Mouse (Mus musculus): ENCODE data around the gene Gm21680. TPM values are rescaled to one million over a fixed set of nuclear protein-coding genes. Genes with fewer than 3 reads are reported as not detected.
"Not testable (repeated sequence)": the region's sequence is repeated elsewhere in the genome, so short reads cannot be mapped to it uniquely, and the experiment has no call there.

Gene Gm21680
- polyA plus RNA-seq (2015; fragmentation: Nextera tagmentation; extraction: Ambion mirVana): not detected in 2 replicates

DNA sequence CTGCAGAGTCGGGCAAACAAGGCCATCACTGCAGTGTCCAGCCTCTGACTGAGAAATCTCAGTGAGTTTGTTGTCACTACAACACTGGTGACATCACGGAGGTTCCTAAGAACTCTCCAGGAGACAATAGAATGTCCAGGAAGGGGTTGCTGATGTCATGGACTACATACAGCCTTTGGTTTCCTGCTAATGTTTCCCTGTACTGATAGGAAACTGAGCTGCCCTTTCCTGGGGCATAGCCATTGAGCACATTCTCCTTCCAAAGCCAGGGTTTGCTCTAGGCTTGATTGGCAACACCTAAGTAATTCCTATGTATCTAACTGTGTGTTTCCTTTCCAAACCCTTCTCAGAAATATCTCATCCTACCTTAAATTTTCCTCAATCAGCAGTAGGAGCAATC, at the start of gene Gm21680:
Gene Gm21680, minus strand, starts transcription at position 101 of the 400 bp plus-strand sequence.
- DNase-seq (ENCODE audit: low spot score): not testable (repeated sequence)

DNA sequence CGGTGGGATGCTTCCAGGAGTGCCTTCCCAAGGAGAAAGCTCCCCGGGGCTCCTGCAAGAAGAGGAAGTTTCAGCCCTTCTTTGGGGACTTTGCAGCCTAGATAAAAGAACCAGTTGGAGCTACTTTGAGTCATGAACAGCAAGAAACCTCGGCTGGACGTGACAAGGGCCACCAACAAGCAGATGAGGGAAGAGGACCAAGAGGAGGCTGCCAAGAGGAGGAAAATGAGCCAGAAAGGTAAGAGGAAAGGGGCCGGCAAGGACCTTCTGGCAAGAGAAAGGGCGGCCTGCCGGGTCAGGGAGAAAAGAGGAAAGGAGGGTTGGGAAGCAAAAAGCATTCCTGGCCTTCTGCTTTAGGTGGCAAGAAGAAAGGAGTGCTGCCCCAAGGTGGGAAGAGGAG, 35.2 kb upstream of the Gm21680 start:
- DNase-seq (ENCODE audit: low spot score): not testable (repeated sequence)

DNA sequence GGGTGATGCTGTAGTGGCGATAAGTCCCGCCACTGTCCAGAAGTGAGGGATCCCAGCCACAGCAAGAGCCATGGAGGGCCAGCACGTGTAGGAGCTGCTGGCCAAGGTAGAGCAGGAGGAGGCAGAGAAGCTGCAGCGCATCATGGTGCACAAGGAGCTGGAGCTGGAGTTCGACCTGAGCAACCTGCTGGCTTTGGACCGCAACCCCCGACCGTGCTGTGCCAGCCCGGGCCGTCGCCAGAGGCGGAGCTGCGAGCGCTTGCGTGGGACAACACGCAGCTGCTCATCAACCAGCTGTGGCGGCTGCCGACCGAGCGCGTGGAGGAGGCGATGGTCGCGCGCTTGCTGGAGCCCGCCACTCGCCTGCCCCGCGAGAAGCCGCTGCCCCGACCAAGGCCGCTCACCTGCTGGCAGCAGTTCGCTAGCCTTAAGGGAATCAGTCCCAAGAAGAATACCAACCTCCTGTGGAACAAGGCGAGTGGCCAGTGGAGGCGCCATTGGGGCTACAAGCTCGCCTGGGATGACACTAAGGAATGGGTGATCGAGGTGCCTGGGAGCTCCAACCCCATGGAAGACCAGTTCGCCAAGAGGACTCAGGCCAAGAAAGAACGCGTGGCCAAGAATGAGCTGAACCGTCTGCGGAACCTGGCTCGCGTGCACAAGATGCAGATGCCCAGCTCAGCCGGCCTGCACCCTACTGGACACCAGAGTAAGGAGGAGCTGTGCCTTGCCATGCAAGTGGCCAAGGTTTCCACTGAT, 34.7 kb upstream of the Gm21680 start:
- DNase-seq (ENCODE audit: low spot score): not testable (repeated sequence)

DNA sequence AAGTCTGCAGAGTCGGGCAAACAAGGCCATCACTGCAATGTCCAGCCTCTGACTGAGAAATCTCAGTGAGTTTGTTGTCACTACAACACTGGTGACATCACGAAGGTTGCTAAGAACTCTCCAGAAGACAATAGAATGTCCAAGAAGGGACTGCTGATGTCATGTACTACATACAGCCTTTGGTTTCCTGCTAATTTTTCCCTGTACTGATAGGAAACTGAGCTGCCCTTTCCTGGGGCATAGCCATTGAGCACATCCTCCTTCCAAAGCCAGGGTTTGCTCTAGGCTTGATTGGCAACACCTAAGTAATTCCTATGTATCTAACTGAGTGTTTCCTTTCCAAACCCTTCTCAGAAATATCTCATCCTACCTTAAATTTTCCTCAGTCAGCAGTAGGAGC, 32.2 kb upstream of the Gm21680 start, which contains the start of gene Gm1979:
Gene Gm1979, minus strand, starts transcription at position 101 of the 400 bp plus-strand sequence.
- DNase-seq (ENCODE audit: low spot score): not testable (repeated sequence)

DNA sequence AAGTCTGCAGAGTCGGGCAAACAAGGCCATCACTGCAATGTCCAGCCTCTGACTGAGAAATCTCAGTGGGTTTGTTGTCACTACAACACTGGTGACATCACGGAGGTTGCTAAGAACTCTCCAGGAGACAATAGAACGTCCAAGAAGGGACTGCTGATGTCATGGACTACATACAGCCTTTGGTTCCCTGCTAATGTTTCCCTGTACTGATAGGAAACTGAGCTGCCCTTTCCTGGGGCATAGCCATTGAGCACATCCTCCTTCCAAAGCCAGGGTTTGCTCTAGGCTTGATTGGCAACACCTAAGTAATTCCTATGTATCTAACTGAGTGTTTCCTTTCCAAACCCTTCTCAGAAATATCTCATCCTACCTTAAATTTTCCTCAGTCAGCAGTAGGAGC, 16.1 kb upstream of the Gm21680 start, which contains the start of gene Gm21698:
Gene Gm21698, minus strand, starts transcription at position 101 of the 400 bp plus-strand sequence.
- not testable (repeated sequence) for DNase-seq (ENCODE audit: low spot score)

DNA sequence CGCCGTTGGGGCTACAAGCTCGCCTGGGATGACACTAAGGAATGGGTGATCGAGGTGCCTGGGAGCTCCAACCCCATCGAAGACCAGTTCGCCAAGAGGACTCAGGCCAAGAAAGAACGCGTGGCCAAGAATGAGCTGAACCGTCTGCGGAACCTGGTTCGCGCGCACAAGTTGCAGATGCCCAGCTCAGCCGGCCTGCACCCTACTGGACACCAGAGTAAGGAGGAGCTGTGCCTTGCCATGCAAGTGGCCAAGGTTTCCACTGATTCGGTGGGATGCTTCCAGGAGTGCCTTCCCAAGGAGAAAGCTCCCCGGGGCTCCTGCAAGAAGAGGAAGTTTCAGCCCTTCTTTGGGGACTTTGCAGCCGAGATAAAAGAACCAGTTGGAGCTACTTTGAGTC, 15.4 kb downstream of the Gm21680 start:
- not testable (repeated sequence) for DNase-seq (ENCODE audit: low spot score)

DNA sequence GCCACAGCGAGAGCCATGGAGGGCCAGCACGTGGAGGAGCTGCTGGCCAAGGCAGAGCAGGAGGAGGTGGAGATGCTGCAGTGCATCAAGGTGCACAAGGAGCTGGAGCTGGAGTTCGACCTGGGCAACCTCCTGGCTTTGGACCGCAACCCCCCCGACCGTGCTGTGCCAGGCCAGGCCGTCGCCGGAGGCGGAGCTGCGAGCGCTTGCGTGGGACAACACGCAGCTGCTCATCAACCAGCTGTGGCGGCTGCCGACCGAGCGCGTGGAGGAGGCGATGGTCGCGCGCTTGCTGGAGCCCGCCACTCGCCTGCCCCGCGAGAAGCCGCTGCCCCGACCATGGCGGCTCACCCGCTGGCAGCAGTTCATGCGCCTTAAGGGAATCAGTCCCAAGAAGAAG, 15.9 kb downstream of the Gm21680 start:
- not testable (repeated sequence) for DNase-seq (ENCODE audit: low spot score)

DNA sequence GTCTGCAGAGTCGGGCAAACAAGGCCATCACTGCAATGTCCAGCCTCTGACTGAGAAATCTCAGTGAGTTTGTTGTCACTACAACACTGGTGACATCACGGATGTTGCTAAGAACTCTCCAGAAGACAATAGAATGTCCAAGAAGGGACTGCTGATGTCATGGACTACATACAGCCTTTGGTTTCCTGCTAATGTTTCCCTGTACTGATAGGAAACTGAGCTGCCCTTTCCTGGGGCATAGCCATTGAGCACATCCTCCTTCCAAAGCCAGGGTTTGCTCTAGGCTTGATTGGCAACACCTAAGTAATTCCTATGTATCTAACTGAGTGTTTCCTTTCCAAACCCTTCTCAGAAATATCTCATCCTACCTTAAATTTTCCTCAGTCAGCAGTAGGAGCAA, 18.1 kb downstream of the Gm21680 start, which contains the start of gene Gm21671:
Gene Gm21671, minus strand, starts transcription at position 101 of the 400 bp plus-strand sequence.
- not testable (repeated sequence) for DNase-seq (ENCODE audit: low spot score)

DNA sequence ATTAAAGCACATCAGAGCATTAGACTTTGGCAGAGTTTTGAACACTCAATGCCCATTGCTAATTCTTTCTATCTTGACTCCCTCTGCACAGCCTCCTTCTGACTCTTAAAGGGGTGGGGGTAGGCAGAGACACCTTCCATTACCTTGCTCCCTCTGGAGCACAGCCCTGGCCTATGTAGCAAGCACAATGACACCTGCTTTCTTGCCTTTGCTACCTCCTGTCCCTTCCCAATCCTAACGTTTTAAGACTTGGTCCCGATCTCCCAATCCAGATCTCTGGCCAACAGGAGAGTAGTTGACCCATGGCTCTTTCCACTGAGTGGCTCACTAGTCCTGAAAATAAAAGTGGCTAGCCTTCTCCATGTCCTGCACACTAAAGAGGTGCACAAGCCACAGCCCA, 27.1 kb downstream of the Gm21680 start:
- not testable (repeated sequence) for DNase-seq (ENCODE audit: low spot score)

DNA sequence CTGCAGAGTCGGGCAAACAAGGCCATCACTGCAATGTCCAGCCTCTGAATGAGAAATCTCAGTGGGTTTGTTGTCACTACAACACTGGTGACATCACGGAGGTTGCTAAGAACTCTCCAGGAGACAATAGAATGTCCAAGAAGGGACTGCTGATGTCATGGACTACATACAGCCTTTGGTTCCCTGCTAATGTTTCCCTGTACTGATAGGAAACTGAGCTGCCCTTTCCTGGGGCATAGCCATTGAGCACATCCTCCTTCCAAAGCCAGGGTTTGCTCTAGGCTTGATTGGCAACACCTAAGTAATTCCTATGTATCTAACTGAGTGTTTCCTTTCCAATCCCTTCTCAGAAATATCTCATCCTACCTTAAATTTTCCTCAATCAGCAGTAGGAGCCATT, 30.2 kb downstream of the Gm21680 start, which contains the start of gene Gm21663:
Gene Gm21663, minus strand, starts transcription at position 101 of the 400 bp plus-strand sequence.
- DNase-seq (ENCODE audit: low spot score): not testable (repeated sequence)

Other genes with a start within 250 kb of the Gm21680 start
- 1.3 and 1.9 TPM in 2 replicates for gene Actr3b, start 212.7 kb downstream of the Gm21680 start, polyA plus RNA-seq (2015; fragmentation: Nextera tagmentation; extraction: Ambion mirVana)
- gene Gm21663, start 30.3 kb downstream of the Gm21680 start, polyA plus RNA-seq (2015; fragmentation: Nextera tagmentation; extraction: Ambion mirVana): not detected in 2 replicates
- gene Gm21671, start 18.2 kb downstream of the Gm21680 start, polyA plus RNA-seq (2015; fragmentation: Nextera tagmentation; extraction: Ambion mirVana): not detected in 2 replicates
- 0.10 TPM in 1 of 2 replicates, not detected in the other for gene Gm21698, start 16.0 kb upstream of the Gm21680 start, polyA plus RNA-seq (2015; fragmentation: Nextera tagmentation; extraction: Ambion mirVana)
- gene Gm1979, start 32.1 kb upstream of the Gm21680 start, polyA plus RNA-seq (2015; fragmentation: Nextera tagmentation; extraction: Ambion mirVana): 0.09 TPM in 1 of 2 replicates, not detected in the other
- gene Gm5862, start 50.3 kb upstream of the Gm21680 start, polyA plus RNA-seq (2015; fragmentation: Nextera tagmentation; extraction: Ambion mirVana): not detected in 2 replicates
- not detected in 2 replicates for gene Speer4a, start 66.9 kb upstream of the Gm21680 start, polyA plus RNA-seq (2015; fragmentation: Nextera tagmentation; extraction: Ambion mirVana)
- gene Gm7347, start 85.9 kb upstream of the Gm21680 start, polyA plus RNA-seq (2015; fragmentation: Nextera tagmentation; extraction: Ambion mirVana): not detected in 2 replicates
- gene Gm10471, start 116.6 kb upstream of the Gm21680 start, polyA plus RNA-seq (2015; fragmentation: Nextera tagmentation; extraction: Ambion mirVana): not detected in 2 replicates
- gene 5031410I06Rik, start 132.7 kb upstream of the Gm21680 start, polyA plus RNA-seq (2015; fragmentation: Nextera tagmentation; extraction: Ambion mirVana): 0.09 TPM in 1 of 2 replicates, not detected in the other
- 0.05 TPM in 1 of 2 replicates, not detected in the other for gene Gm10220, start 148.8 kb upstream of the Gm21680 start, polyA plus RNA-seq (2015; fragmentation: Nextera tagmentation; extraction: Ambion mirVana)